Mouse (Mus musculus): ENCODE measurements around the gene Gm17727.
"Not testable (repeated sequence)": the region's sequence is repeated elsewhere in the genome, so short reads cannot be mapped to it uniquely, and the experiment has no call there.

Gm17727 gene

GRCm38 (mm10) chr9:35778009-35778408 is at the start of gene Gm17727:
Gene Gm17727 (minus strand): TSS chr9:35778109.
- DNase-seq (ENCODE audit: inconsistent age in 2 of 2, low spot score in 1 of 2), result no peak

DNA sequence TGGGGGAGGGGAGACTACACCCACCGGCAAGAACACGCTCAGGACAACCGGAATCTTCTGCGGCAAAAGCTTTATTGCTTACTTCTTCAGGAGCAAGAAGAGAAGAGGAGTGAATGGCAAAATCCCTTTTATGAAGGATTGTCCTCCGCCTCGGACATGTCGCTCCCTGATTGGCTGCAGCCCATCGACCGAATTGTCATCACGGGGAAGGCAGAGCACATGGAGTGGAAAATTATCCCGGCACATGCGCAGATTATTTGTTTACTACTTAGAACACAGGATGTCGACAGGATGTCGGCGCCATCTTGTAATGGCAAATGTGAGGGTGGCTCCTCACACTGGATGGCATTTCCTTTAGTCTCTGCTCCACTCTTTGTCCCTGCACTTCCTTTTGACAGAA is 40.0 kb upstream of the Gm17727 start:
- DNase-seq (ENCODE audit: inconsistent age in 2 of 2, low spot score in 1 of 2), result not testable (repeated sequence)

DNA sequence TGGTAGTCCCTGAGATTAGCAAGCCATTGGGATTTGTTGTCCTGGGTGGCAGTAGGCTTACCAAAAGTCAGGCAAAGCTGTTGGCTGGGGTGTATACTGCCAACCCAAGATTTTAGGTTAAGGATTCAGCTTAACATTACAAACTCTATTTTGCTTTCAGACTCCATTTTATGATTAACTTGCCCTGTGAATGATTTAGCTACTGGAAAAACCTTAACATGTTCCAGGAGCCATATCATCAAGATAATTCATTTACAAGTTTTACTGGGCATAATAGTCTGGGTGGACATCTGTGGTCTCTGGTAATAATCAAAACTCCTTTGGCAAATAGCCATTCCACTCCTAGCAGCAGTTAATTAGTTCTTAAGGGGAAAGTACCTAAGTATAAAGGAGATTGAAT is 20.2 kb upstream of the Gm17727 start:
- DNase-seq (ENCODE audit: inconsistent age in 2 of 2, low spot score in 1 of 2), result no peak

GRCm38 (mm10) chr9:35790001-35790400 is 12.1 kb upstream of the Gm17727 start, which contains the start of the genes Gm27235 and D730048I06Rik:
Gene Gm27235 (minus strand): TSS chr9:35790101.
Gene D730048I06Rik (minus strand): TSS chr9:35790112.
- DNase-seq (ENCODE audit: inconsistent age in 2 of 2, low spot score in 1 of 2), result no peak

GRCm38 (mm10) chr9:35756843-35757242 is 21.1 kb downstream of the Gm17727 start:
- DNase-seq (ENCODE audit: inconsistent age in 2 of 2, low spot score in 1 of 2), result no peak

DNA sequence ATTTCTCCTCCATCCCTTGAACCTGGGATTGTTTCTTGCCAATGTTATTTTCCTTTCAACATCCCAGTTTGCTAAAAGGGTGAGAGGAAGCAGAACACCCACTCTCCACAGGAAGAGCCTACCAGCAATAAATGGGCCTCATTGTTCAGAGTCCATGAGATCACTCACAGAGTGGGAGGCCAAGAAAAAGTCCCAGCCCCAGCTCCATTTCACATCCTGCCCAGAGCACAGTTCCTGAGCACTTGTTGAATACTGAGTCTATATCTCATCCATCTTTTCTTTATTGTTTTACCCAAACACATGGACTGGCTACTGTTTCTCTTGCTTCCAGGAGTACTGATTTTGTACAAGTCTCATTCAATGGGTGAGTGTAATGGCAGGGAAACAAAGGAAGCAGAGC is 37.2 kb downstream of the Gm17727 start, which contains the start of gene Gm17677:
Gene Gm17677 (plus strand): TSS at position 301 of the 400 bp plus-strand sequence.
- no peak for DNase-seq (ENCODE audit: inconsistent age in 2 of 2, low spot score in 1 of 2)

Data from adrenal gland, adult (tissue).